Mouse (Mus musculus) spleen, adult 2 months (tissue): ENCODE measurements around the gene Cd300lf. TPM values are rescaled to one million over a fixed set of nuclear protein-coding genes. Genes with fewer than 3 reads are reported as not detected.
A peak's percentile ranks its signal among the peaks of the same experiment; 100 is the strongest.

Source experiments
- DNase-seq, 2 experiments: peaks; one replicate each; pipeline versions ENCODE4 v3.0.0 to v3.0.0-alpha.2; 2012 to 2021; ENCODE audit warnings: low spot score in 2 of 2, low read depth in 1 of 2
- H3K27ac ChIP-seq: fragments of 200-500 bp; 2 replicates; pipeline ENCODE4 v1.5.1; 2012; ENCODE audit warnings: low read length, inconsistent platforms; ENCODE audit not compliant: insufficient read depth
- H3K27me3 ChIP-seq: fragments of 200-500 bp; 2 replicates; pipeline ENCODE4 v1.6.1; 2012; ENCODE audit warnings: mild to moderate bottlenecking, moderate library complexity, low read length, inconsistent platforms; ENCODE audit not compliant: control insufficient read depth, insufficient read depth
- H3K36me3 ChIP-seq: fragments of 200-500 bp; 2 replicates; pipeline ENCODE4 v1.6.1; 2012; ENCODE audit warnings: mild to moderate bottlenecking, low read length, inconsistent platforms; ENCODE audit not compliant: control insufficient read depth, insufficient read depth
- H3K4me1 ChIP-seq: fragments of 200-500 bp; 2 replicates; pipeline ENCODE4 v1.6.1; 2011; ENCODE audit warnings: inconsistent platforms; ENCODE audit not compliant: control insufficient read depth, insufficient read depth, insufficient read length
- H3K4me3 ChIP-seq: fragments of 200-500 bp; 2 replicates; pipeline ENCODE4 v1.5.1; 2011; ENCODE audit warnings: mild to moderate bottlenecking, inconsistent platforms; ENCODE audit not compliant: insufficient read depth, insufficient read length; ENCODE audit errors: extremely low read depth
- CTCF ChIP-seq: fragments of 200-500 bp; IDR thresholded peaks from 2 replicates; pipeline ENCODE4 v1.5.1; 2011; ENCODE audit warnings: mild to moderate bottlenecking, inconsistent platforms; ENCODE audit not compliant: insufficient read depth, insufficient read length, insufficient replicate concordance; ENCODE audit errors: extremely low read depth
- POLR2A ChIP-seq: fragments of 200-500 bp; IDR thresholded peaks from 2 replicates; pipeline ENCODE4 v1.6.1; 2011; ENCODE audit warnings: low read depth, low read length, inconsistent platforms
- WGBS: fragments of 180-500 bp; shearing (Covaris S2); methylation state at CpG from one replicate; pipeline ENCODE4 v1.1.7; 2018; 5-methylcytosine and 5-hydroxymethylcytosine counted together
- polyA plus RNA-seq: library from polyadenylated mRNA; depleted of rRNA; stranded (reverse); fragments of >200 nt; gene quantifications from 2 replicates; pipeline ENCODE4 v1.2.3, GENCODE M21; 2012

Cd300lf gene
- polyA plus RNA-seq, 1 experiment = 24.7 TPM

DNA sequence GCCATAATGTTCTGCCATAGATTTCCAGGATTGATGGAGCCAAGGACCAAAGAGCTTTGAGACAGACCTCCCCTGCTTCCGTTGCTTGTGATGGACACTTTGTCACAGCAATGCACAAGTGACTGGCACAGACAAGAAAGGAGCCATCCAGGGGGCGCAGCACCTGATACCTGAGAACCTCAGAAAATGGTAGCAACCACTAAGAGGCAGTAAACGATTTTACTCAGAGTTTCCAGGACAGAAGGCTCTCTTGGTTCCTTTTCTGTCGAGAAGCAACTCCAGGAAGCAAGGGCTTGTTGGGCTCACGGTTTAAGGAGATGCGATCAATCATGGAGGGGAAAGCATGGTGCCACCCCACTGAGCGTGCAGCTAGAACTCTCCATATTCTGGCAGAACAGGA, 47.6 kb downstream of the Cd300lf start:
- peaks cover under 1% of the 10 kb centered on the region; the same call in 1 of the 2 replicates for H3K27me3 ChIP-seq
- 40% methylated on average over 7 of the region's 7 CpGs for WGBS
- no peak overlapping the region for H3K27ac ChIP-seq
- no peaks in the 10 kb centered on the region for H3K4me1 ChIP-seq
- no peak for TF ChIP-seq CTCF
- TF ChIP-seq POLR2A = no peak
- no peak for DNase-seq
- no peak overlapping the region for H3K4me3 ChIP-seq
- no peaks in the 10 kb centered on the region for H3K36me3 ChIP-seq

DNA sequence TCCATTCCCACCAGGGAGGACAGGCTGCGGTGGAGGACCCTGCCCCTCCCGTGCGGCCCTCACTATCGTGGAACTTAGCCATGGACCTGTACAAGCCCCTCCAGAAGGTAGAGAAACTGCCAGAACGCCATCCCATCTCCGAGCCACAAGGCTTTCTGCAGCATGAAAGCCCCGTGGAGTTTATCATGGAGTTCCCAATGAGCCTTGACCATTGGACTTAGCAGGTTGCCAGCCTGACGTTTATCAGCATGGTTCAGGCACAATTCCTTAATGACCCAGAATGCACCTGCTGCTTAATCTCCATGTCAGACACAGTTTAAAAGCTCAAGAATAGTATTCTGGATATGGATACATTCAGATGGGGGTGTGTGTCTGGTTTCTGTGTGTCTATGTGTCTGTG, 48.7 kb downstream of the Cd300lf start:
- 89% methylated on average over 8 of the region's 8 CpGs for WGBS
- Histone ChIP-seq H3K4me1 (no peaks in the 10 kb centered on the region), H3K27me3 (no peaks in the 10 kb centered on the region), H3K27ac (no peak overlapping the region), H3K36me3 (no peaks in the 10 kb centered on the region), H3K4me3 (no peak overlapping the region)
- no peak for TF ChIP-seq CTCF
- no peak for TF ChIP-seq POLR2A
- DNase-seq = no peak

DNA sequence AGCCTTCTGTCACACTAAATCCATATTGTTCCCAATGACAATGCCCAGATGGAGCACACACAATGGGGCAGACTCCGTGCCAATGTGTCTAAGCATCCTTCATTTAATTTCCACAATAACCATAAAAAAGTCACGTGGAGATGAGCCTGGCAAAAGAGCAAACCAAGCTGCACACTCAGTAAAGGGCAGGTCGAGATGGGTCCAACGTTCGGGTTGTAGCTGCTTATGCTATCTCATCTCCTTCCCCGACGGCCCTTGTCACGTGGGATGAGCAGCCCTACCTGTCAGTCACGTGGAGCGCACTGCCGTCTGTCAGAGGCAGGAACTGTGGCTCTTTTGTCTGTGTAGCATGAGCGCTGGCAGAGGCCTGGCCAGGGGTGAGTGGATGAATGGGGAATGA, 49.2 kb downstream of the Cd300lf start:
- no peaks in the 10 kb centered on the region for H3K36me3 ChIP-seq
- TF ChIP-seq POLR2A (no peak), CTCF (no peak)
- no peak overlapping the region for H3K4me3 ChIP-seq
- no peaks in the 10 kb centered on the region for H3K27me3 ChIP-seq
- no peak for DNase-seq
- WGBS = 72% methylated on average over 12 of the region's 12 CpGs
- H3K4me1 ChIP-seq = no peaks in the 10 kb centered on the region
- H3K27ac ChIP-seq = no peak overlapping the region

DNA sequence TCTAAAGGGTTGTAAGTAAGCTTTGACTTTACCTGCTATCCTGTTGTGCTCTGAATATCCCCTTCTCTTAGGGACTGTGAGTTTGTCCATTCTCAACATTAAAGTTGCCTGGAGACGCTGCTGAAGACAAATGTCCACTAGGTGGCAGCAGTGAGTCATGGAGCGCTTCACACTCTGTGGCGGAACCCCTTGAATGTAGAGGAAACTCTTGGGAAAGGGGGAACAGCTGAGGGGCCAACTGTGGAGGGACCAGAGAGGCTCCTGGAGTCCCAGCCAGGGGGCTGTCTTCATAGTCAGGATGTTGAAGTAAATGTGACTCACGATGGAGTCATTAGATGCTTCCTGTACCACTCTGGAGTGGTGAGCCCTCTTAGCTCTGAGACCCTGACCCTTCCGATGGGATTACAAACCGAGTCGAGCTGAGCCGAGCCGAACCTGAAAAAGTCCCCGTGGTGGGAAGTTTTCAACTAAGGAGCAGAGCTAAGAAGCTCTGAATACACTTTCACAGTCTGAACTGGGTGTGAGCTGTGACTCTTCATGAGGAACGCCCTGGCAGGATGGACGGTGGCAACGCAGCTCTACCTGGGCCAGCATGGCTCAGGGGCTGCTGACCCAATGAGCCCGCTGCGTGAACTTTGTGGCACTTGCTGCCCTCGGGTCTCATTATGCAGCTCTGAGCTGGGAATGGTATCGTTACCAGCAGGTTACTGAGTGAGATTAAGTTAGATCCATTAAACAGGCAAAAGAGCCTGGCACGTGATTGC, 50.2 kb downstream of the Cd300lf start:
- Histone ChIP-seq H3K4me3 (no peak overlapping the region), H3K36me3 (no peaks in the 10 kb centered on the region), H3K27me3 (no peaks in the 10 kb centered on the region), H3K27ac (no peak overlapping the region), H3K4me1 (no peaks in the 10 kb centered on the region)
- peak; percentile 39 to 62 for DNase-seq
- no peak for TF ChIP-seq POLR2A
- peak; percentile 90; the same call in 1 of the 2 replicates for TF ChIP-seq CTCF
- WGBS = 35% methylated on average over 18 of the region's 18 CpGs

DNA sequence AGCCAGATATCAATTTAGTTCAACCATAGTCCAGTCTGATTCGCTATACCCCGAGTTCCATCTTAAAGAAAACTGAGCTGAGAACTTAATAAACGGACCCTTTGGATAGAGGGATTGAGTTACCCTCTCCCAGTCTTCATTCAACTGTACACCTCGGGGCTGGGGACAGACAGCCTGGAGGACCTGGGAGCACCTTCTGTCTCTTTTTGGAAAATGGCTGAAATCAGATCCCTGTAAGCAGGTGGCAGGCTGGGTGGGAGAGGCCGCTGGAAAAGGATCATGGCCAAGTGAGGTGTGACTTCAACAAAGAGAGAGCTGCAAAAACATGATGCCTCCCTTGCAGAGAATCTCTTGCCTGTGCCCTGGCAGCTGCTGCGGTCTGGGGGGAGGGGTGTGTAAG, 51.6 kb downstream of the Cd300lf start:
- DNase-seq = no peak
- Histone ChIP-seq H3K36me3 (no peaks in the 10 kb centered on the region), H3K4me1 (no peaks in the 10 kb centered on the region), H3K4me3 (no peak overlapping the region), H3K27ac (no peak overlapping the region), H3K27me3 (no peaks in the 10 kb centered on the region)
- TF ChIP-seq CTCF (no peak), POLR2A (no peak)
- WGBS = 75% methylated on average over 6 of the region's 6 CpGs

DNA sequence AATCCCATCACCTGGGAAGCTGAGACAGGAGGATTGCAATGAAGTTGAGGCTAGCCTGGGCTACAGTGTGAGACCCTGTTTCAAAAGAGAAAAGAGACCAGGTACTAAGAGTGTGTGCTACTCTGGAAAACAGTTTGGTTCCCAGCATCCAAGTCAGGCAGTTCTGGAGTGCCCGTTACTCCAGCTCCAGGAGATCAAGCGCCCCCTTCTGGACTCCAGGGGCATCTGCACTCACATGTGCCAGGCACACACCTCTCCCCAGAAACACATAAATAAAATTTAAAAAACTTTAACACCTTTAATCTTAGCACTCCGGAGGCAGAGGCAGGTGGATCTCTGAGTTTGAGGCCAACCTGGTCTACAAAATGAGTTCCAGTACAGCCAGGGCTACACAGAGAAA, 52.4 kb downstream of the Cd300lf start:
- TF ChIP-seq CTCF = no peak
- TF ChIP-seq POLR2A = no peak
- no peak for DNase-seq
- Histone ChIP-seq H3K4me3 (no peak overlapping the region), H3K27me3 (no peaks in the 10 kb centered on the region), H3K4me1 (no peaks in the 10 kb centered on the region), H3K36me3 (no peaks in the 10 kb centered on the region), H3K27ac (no peak overlapping the region)
- 59% methylated on average over 3 of the region's 3 CpGs for WGBS

DNA sequence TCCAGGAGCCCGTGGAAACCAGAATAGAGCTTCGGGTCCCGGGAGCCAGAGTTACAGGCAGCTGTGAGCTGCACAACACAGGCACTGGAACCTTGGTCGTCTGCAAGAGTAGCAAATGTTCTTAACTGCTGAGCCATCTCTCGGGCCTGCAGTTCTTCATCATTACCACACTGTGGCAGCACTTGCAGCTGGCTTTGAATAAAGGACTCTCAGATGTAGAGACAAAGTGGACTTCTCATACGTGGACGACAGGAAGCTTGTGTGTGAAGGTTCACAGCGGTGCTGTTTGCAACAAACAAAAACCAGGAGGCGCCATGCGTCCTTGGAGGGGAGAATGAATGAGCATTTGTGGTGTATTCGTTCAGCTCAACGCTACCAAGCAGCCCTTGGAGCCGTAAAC, 52.9 kb downstream of the Cd300lf start:
- Histone ChIP-seq H3K4me3 (no peak overlapping the region), H3K27me3 (no peaks in the 10 kb centered on the region), H3K36me3 (no peaks in the 10 kb centered on the region), H3K27ac (no peak overlapping the region), H3K4me1 (no peaks in the 10 kb centered on the region)
- TF ChIP-seq POLR2A = no peak
- TF ChIP-seq CTCF = peak; percentile 68; the same call in 1 of the 2 replicates
- DNase-seq = peak; percentile 35 to 37
- WGBS = 28% methylated on average over 13 of the region's 13 CpGs
